Mouse (Mus musculus): ENCODE measurements around the gene Ttc13. TPM values are rescaled to one million over a fixed set of nuclear protein-coding genes. Genes with fewer than 3 reads are reported as not detected.

Ttc13 gene
- polyA plus RNA-seq, 1 experiment from 2014 or later: 60.4 TPM

GRCm38 (mm10) chr8:124739268-124739667 is 17.5 kb upstream of the Ttc13 start:
- no peak overlapping the region for H3K4me2 ChIP-seq
- ATAC-seq (ENCODE audit: low read depth): no peak
- no peaks in the 10 kb centered on the region; the same call in 1 of the 2 replicates for H3K4me1 ChIP-seq (replicated peaks)
- H3K36me3 ChIP-seq: peaks cover 22% of the 10 kb centered on the region
- H3K4me3 ChIP-seq: no peak overlapping the region
- no peaks in the 10 kb centered on the region for H3K27me3 ChIP-seq
- 93% methylated on average over 1 of the region's 1 CpGs for WGBS
- no peaks in the 10 kb centered on the region for H3K9me3 ChIP-seq
- H3K9ac ChIP-seq: no peak overlapping the region
- no peak overlapping the region for H3K27ac ChIP-seq (replicated peaks)

- no peaks in the 10 kb centered on the region; the same call in 1 of the 2 replicates for H3K4me1 ChIP-seq (replicated peaks)
- no peak overlapping the region for H3K27ac ChIP-seq (replicated peaks)
- H3K36me3 ChIP-seq: peaks cover 50% of the 10 kb centered on the region
- no peak overlapping the region for H3K9ac ChIP-seq
- ATAC-seq (ENCODE audit: low read depth): no peak
- H3K9me3 ChIP-seq: no peaks in the 10 kb centered on the region
- no peak overlapping the region for H3K4me3 ChIP-seq
- 33% methylated on average over 3 of the region's 3 CpGs for WGBS
- no peak overlapping the region for H3K4me2 ChIP-seq
- no peaks in the 10 kb centered on the region for H3K27me3 ChIP-seq
These were observed 13.7 kb upstream of the Ttc13 start for GRCm38 (mm10) chr8:124735371-124735911.

GRCm38 (mm10) chr8:124732828-124733227 is 11.0 kb upstream of the Ttc13 start:
- H3K4me1 ChIP-seq (replicated peaks): no peaks in the 10 kb centered on the region
- no peak overlapping the region for H3K4me3 ChIP-seq
- no peaks in the 10 kb centered on the region for H3K27me3 ChIP-seq
- ATAC-seq (ENCODE audit: low read depth): no peak
- no peak overlapping the region for H3K4me2 ChIP-seq
- H3K27ac ChIP-seq (replicated peaks): no peak overlapping the region
- WGBS: 92% methylated on average over 8 of the region's 8 CpGs
- no peak overlapping the region for H3K9ac ChIP-seq
- H3K9me3 ChIP-seq: no peaks in the 10 kb centered on the region
- H3K36me3 ChIP-seq: peaks cover 76% of the 10 kb centered on the region

- no peak for ATAC-seq (ENCODE audit: low read depth)
- 95% methylated on average over 7 of the region's 7 CpGs for WGBS
- Histone ChIP-seq H3K4me1 (replicated peaks) (peaks cover 30% of the 10 kb centered on the region), H3K4me2 (no peak overlapping the region), H3K36me3 (peaks cover 37% of the 10 kb centered on the region), H3K27me3 (no peaks in the 10 kb centered on the region), H3K27ac (replicated peaks) (no peak overlapping the region), H3K4me3 (no peak overlapping the region), H3K9me3 (no peaks in the 10 kb centered on the region), H3K9ac (no peak overlapping the region)
These were observed 2.5 kb upstream of the Ttc13 start for GRCm38 (mm10) chr8:124724301-124724700.

GRCm38 (mm10) chr8:124720938-124721861 is 583 bp downstream of the Ttc13 start:
- Histone ChIP-seq H3K36me3 (peaks cover 14% of the 10 kb centered on the region), H3K4me2 (peak overlapping the region; percentile 92), H3K27ac (replicated peaks) (peak overlapping the region; percentile 43; the same call in 1 of the 2 replicates), H3K4me3 (peak overlapping the region; percentile 89), H3K27me3 (no peaks in the 10 kb centered on the region), H3K9ac (peak overlapping the region; percentile 93), H3K4me1 (replicated peaks) (peaks cover 30% of the 10 kb centered on the region), H3K9me3 (no peaks in the 10 kb centered on the region)
- peak; percentile 66 for ATAC-seq (ENCODE audit: low read depth)
- WGBS: 2% methylated on average over 31 of the region's 31 CpGs

GRCm38 (mm10) chr8:124720133-124720532 is 1.6 kb downstream of the Ttc13 start:
- no peak for ATAC-seq (ENCODE audit: low read depth)
- H3K4me1 ChIP-seq (replicated peaks): peaks cover 30% of the 10 kb centered on the region
- 0 out of 2 replicates have a peak overlapping the region, but pooled peaks have one; percentile 93 for H3K9ac ChIP-seq
- H3K27ac ChIP-seq (replicated peaks): no peak overlapping the region
- H3K27me3 ChIP-seq: no peaks in the 10 kb centered on the region
- H3K36me3 ChIP-seq: peaks cover 6% of the 10 kb centered on the region
- H3K9me3 ChIP-seq: no peaks in the 10 kb centered on the region
- H3K4me2 ChIP-seq: peak overlapping the region; percentile 92; the same call in 1 of the 2 replicates
- H3K4me3 ChIP-seq: peak overlapping the region; percentile 89
- WGBS: 82% methylated on average over 7 of the region's 7 CpGs

GRCm38 (mm10) chr8:124715736-124716135 is 6.0 kb downstream of the Ttc13 start:
- no peak overlapping the region for H3K27ac ChIP-seq (replicated peaks)
- peaks cover 11% of the 10 kb centered on the region for H3K4me1 ChIP-seq (replicated peaks)
- WGBS: 94% methylated on average over 8 of the region's 8 CpGs
- H3K9me3 ChIP-seq: no peaks in the 10 kb centered on the region
- ATAC-seq (ENCODE audit: low read depth): no peak
- H3K4me2 ChIP-seq: no peak overlapping the region
- H3K4me3 ChIP-seq: no peak overlapping the region
- no peak overlapping the region for H3K9ac ChIP-seq
- peaks cover 37% of the 10 kb centered on the region for H3K36me3 ChIP-seq
- H3K27me3 ChIP-seq: no peaks in the 10 kb centered on the region

GRCm38 (mm10) chr8:124713207-124713606 is 8.6 kb downstream of the Ttc13 start:
- WGBS: 95% methylated on average over 6 of the region's 6 CpGs
- no peaks in the 10 kb centered on the region for H3K9me3 ChIP-seq
- no peaks in the 10 kb centered on the region for H3K27me3 ChIP-seq
- no peaks in the 10 kb centered on the region for H3K4me1 ChIP-seq (replicated peaks)
- H3K4me2 ChIP-seq: no peak overlapping the region
- H3K9ac ChIP-seq: no peak overlapping the region
- peaks cover 59% of the 10 kb centered on the region for H3K36me3 ChIP-seq
- no peak overlapping the region for H3K4me3 ChIP-seq
- no peak overlapping the region for H3K27ac ChIP-seq (replicated peaks)
- ATAC-seq (ENCODE audit: low read depth): no peak

- H3K4me1 ChIP-seq (replicated peaks): no peaks in the 10 kb centered on the region
- H3K36me3 ChIP-seq: peaks cover 71% of the 10 kb centered on the region
These were observed 16.0 kb downstream of the Ttc13 start for GRCm38 (mm10) chr8:124705823-124706222.

GRCm38 (mm10) chr8:124704376-124704775 is 17.4 kb downstream of the Ttc13 start:
- no peak for ATAC-seq (ENCODE audit: low read depth)
- Histone ChIP-seq H3K9ac (no peak overlapping the region), H3K4me1 (replicated peaks) (no peaks in the 10 kb centered on the region), H3K9me3 (no peaks in the 10 kb centered on the region), H3K4me2 (no peak overlapping the region), H3K27ac (replicated peaks) (no peak overlapping the region), H3K36me3 (peaks cover 75% of the 10 kb centered on the region), H3K4me3 (no peak overlapping the region), H3K27me3 (no peaks in the 10 kb centered on the region)
- 87% methylated on average over 4 of the region's 4 CpGs for WGBS

More at GRCm38 (mm10) chr8:124705823-124706222, 16.0 kb downstream of the Ttc13 start:
- Histone ChIP-seq H3K27me3 (no peaks in the 10 kb centered on the region), H3K4me3 (no peak overlapping the region), H3K4me2 (no peak overlapping the region), H3K9me3 (no peaks in the 10 kb centered on the region), H3K27ac (replicated peaks) (no peak overlapping the region), H3K9ac (no peak overlapping the region)
- WGBS: 95% methylated on average over 8 of the region's 8 CpGs
- no peak for ATAC-seq (ENCODE audit: low read depth)

- ATAC-seq (ENCODE audit: low read depth): no peak
- no peak overlapping the region for H3K27ac ChIP-seq (replicated peaks)
- H3K9ac ChIP-seq: no peak overlapping the region
- WGBS: 82% methylated on average over 4 of the region's 4 CpGs
- H3K4me3 ChIP-seq: no peak overlapping the region
- no peaks in the 10 kb centered on the region for H3K9me3 ChIP-seq
- H3K4me1 ChIP-seq (replicated peaks): no peaks in the 10 kb centered on the region
- no peaks in the 10 kb centered on the region for H3K27me3 ChIP-seq
- H3K4me2 ChIP-seq: no peak overlapping the region
- H3K36me3 ChIP-seq: peaks cover 74% of the 10 kb centered on the region
These were observed 18.3 kb downstream of the Ttc13 start for GRCm38 (mm10) chr8:124703526-124703925.

GRCm38 (mm10) chr8:124702183-124702582 is 19.6 kb downstream of the Ttc13 start:
- WGBS: 88% methylated on average over 3 of the region's 3 CpGs
- H3K27ac ChIP-seq (replicated peaks): no peak overlapping the region
- H3K36me3 ChIP-seq: peaks cover 80% of the 10 kb centered on the region
- no peak for ATAC-seq (ENCODE audit: low read depth)
- H3K4me1 ChIP-seq (replicated peaks): no peaks in the 10 kb centered on the region
- no peaks in the 10 kb centered on the region for H3K27me3 ChIP-seq
- H3K4me2 ChIP-seq: no peak overlapping the region
- no peak overlapping the region for H3K4me3 ChIP-seq
- H3K9me3 ChIP-seq: no peaks in the 10 kb centered on the region
- no peak overlapping the region for H3K9ac ChIP-seq
